Mouse (Mus musculus) small intestine, adult 2 months (tissue): ENCODE results near the gene Dock8. TPM values are rescaled to one million over a fixed set of nuclear protein-coding genes. Genes with fewer than 3 reads are reported as not detected.

Experiments
- H3K27ac ChIP-seq: fragments of 200-500 bp; 2 replicates; pipeline ENCODE4 v1.5.1; 2012; ENCODE audit warnings: low read depth, low read length, control low read depth, inconsistent platforms; ENCODE audit not compliant: insufficient read depth
- H3K27me3 ChIP-seq: fragments of 200-500 bp; 2 replicates; pipeline ENCODE4 v1.6.1; 2012; ENCODE audit warnings: mild to moderate bottlenecking, moderate library complexity, low read length, inconsistent platforms; ENCODE audit not compliant: control insufficient read depth, insufficient read depth
- H3K36me3 ChIP-seq: fragments of 200-500 bp; 2 replicates; pipeline ENCODE4 v1.6.1; 2012; ENCODE audit warnings: mild to moderate bottlenecking, low read length, control low read depth, inconsistent platforms; ENCODE audit not compliant: control insufficient read depth, insufficient read depth
- H3K4me1 ChIP-seq: fragments of 200-500 bp; 2 replicates; pipeline ENCODE4 v1.6.1; 2012; ENCODE audit warnings: low read length, inconsistent platforms, mixed read lengths; ENCODE audit not compliant: control insufficient read depth, insufficient read depth, insufficient read length
- H3K4me3 ChIP-seq: fragments of 200-500 bp; 2 replicates; pipeline ENCODE4 v1.5.1; 2012; ENCODE audit warnings: low read depth, mild to moderate bottlenecking, control low read depth, inconsistent platforms, low read length, moderate library complexity
- CTCF ChIP-seq: fragments of 200-500 bp; IDR thresholded peaks from 2 replicates; pipeline ENCODE4 v1.5.1; 2012; ENCODE audit warnings: low read depth, mild to moderate bottlenecking, control low read depth, inconsistent platforms, low read length, moderate library complexity, mixed read lengths; ENCODE audit not compliant: insufficient replicate concordance, insufficient read length; ENCODE audit errors: extremely low read depth
- POLR2A ChIP-seq: fragments of 200-500 bp; IDR thresholded peaks from 2 replicates; pipeline ENCODE4 v1.6.1; 2012; ENCODE audit warnings: low read depth, mild to moderate bottlenecking, control low read depth, inconsistent platforms, low read length, moderate library complexity
- WGBS: fragments of 180-500 bp; shearing (Covaris S2); methylation state at CpG from one replicate; pipeline ENCODE4 v1.1.7; 2018; 5-methylcytosine and 5-hydroxymethylcytosine counted together
- polyA plus RNA-seq: library from polyadenylated mRNA; depleted of rRNA; stranded (reverse); fragments of >200 nt; gene quantifications from 2 replicates; pipeline ENCODE4 v1.2.3, GENCODE M21; 2012

The Dock8 gene
- polyA plus RNA-seq, 1 experiment, result 14.7 TPM

- WGBS, result 74% methylated on average over 6 of the region's 6 CpGs
- no peak for TF ChIP-seq CTCF
- no peak for TF ChIP-seq POLR2A
- Histone ChIP-seq H3K27ac (no peak overlapping the region), H3K4me1 (no peaks in the 10 kb centered on the region), H3K36me3 (no peaks in the 10 kb centered on the region), H3K27me3 (no peaks in the 10 kb centered on the region), H3K4me3 (no peak overlapping the region)
Measured at GRCm38 (mm10) chr19:25035825-25036224, 36.5 kb downstream of the Dock8 start.

- no peak for TF ChIP-seq CTCF
- TF ChIP-seq POLR2A, result no peak
- H3K27me3 ChIP-seq, result no peaks in the 10 kb centered on the region
- 79% methylated on average over 5 of the region's 5 CpGs for WGBS
- H3K4me3 ChIP-seq, result no peak overlapping the region
- no peaks in the 10 kb centered on the region for H3K36me3 ChIP-seq
- no peak overlapping the region for H3K27ac ChIP-seq
- no peaks in the 10 kb centered on the region for H3K4me1 ChIP-seq
Measured at GRCm38 (mm10) chr19:25036784-25037183, 37.5 kb downstream of the Dock8 start.

GRCm38 (mm10) chr19:25037249-25037648 is 37.9 kb downstream of the Dock8 start:
- 83% methylated on average over 4 of the region's 4 CpGs for WGBS
- Histone ChIP-seq H3K36me3 (no peaks in the 10 kb centered on the region), H3K27me3 (no peaks in the 10 kb centered on the region), H3K4me3 (no peak overlapping the region), H3K27ac (no peak overlapping the region), H3K4me1 (no peaks in the 10 kb centered on the region)
- no peak for TF ChIP-seq POLR2A
- TF ChIP-seq CTCF, result no peak

- H3K4me1 ChIP-seq, result peaks cover 6% of the 10 kb centered on the region; the same call in 1 of the 2 replicates
- H3K27me3 ChIP-seq, result no peaks in the 10 kb centered on the region
- WGBS, result 67% methylated on average over 6 of the region's 6 CpGs
- H3K4me3 ChIP-seq, result no peak overlapping the region
- no peak for TF ChIP-seq CTCF
- TF ChIP-seq POLR2A, result no peak
- no peaks in the 10 kb centered on the region for H3K36me3 ChIP-seq
- no peak overlapping the region for H3K27ac ChIP-seq
Measured at GRCm38 (mm10) chr19:25038293-25038692, 39.0 kb downstream of the Dock8 start.

- no peak overlapping the region for H3K4me3 ChIP-seq
- WGBS, result 49% methylated on average over 6 of the region's 6 CpGs
- H3K4me1 ChIP-seq, result peaks cover 18% of the 10 kb centered on the region; the same call in 1 of the 2 replicates
- no peak overlapping the region for H3K27ac ChIP-seq
- H3K36me3 ChIP-seq, result no peaks in the 10 kb centered on the region
- no peaks in the 10 kb centered on the region for H3K27me3 ChIP-seq
- TF ChIP-seq POLR2A (no peak), CTCF (no peak)
Measured at GRCm38 (mm10) chr19:25041209-25041608, 41.9 kb downstream of the Dock8 start.

- Histone ChIP-seq H3K27ac (no peak overlapping the region), H3K36me3 (no peaks in the 10 kb centered on the region), H3K4me1 (peaks cover 18% of the 10 kb centered on the region; the same call in 1 of the 2 replicates), H3K27me3 (no peaks in the 10 kb centered on the region), H3K4me3 (no peak overlapping the region)
- 34% methylated on average over 11 of the region's 11 CpGs for WGBS
- TF ChIP-seq CTCF (no peak), POLR2A (no peak)
Measured at GRCm38 (mm10) chr19:25042973-25043372, 43.6 kb downstream of the Dock8 start.

- WGBS, result 26% methylated on average over 3 of the region's 3 CpGs
- TF ChIP-seq CTCF (no peak), POLR2A (no peak)
- H3K27ac ChIP-seq, result no peak overlapping the region
- H3K27me3 ChIP-seq, result no peaks in the 10 kb centered on the region
- H3K36me3 ChIP-seq, result no peaks in the 10 kb centered on the region
- no peak overlapping the region for H3K4me3 ChIP-seq
- peaks cover 18% of the 10 kb centered on the region; the same call in 1 of the 2 replicates for H3K4me1 ChIP-seq
Measured at GRCm38 (mm10) chr19:25044057-25044456, 44.7 kb downstream of the Dock8 start.
